ENCODE assay signal across 12 mouse cellular contexts in genomic region chr6:52965340-52965739, GRCm38 (mm10).
DNase-seq lines count a peak whose midpoint lies in the region; ATAC-seq and TF ChIP-seq lines count a peak whose summit lies in the region.
"Had no signal": no experiment of that assay in that cellular context is flagged by ENCODE, and none has a peak within 500 bp of the region (broad histone marks: within the 10 kb centered on the region; RNA-seq: fewer than 3 reads in every experiment).

No protein-coding gene starts in this region.

- no peaks in the 10 kb centered on the region for H3K9me3 ChIP-seq in limb, embryonic 12.5 days
- no peaks in the 10 kb centered on the region for H3K9me3 ChIP-seq in stomach, postnatal 0 days (ENCODE audit: control insufficient read depth, low read length)
- no peaks in the 10 kb centered on the region for H3K9me3 ChIP-seq in forebrain, embryonic 14.5 days (replicated peaks; ENCODE audit: control insufficient read depth, low read length)

- H3K4me1 ChIP-seq in limb, embryonic 12.5 days (replicated peaks), result peaks cover 82% of the 10 kb centered on the region
- H3K4me1 ChIP-seq in stomach, postnatal 0 days (replicated peaks; ENCODE audit: control insufficient read depth, insufficient read depth), result no peaks in the 10 kb centered on the region
- peaks cover 22% of the 10 kb centered on the region for H3K4me1 ChIP-seq in forebrain, embryonic 14.5 days (ENCODE audit: control insufficient read depth, insufficient read depth, low read length)

- H3K4me3 ChIP-seq in limb, embryonic 12.5 days (replicated peaks), result no peak overlapping the region
- no peak overlapping the region for H3K4me3 ChIP-seq in stomach, postnatal 0 days (ENCODE audit: low read depth, low read length)
- H3K4me3 ChIP-seq in forebrain, embryonic 14.5 days (ENCODE audit: low read depth, low read length), result no peak overlapping the region

- no peak for TF ChIP-seq EP300 in stomach, postnatal 0 days (optimal IDR thresholded peaks at IDR 0.05)

- no peaks in the 10 kb centered on the region for H3K27me3 ChIP-seq in limb, embryonic 12.5 days
- no peaks in the 10 kb centered on the region for H3K27me3 ChIP-seq in stomach, postnatal 0 days (ENCODE audit: control insufficient read depth, insufficient read depth, low read length)
- H3K27me3 ChIP-seq in forebrain, embryonic 14.5 days (replicated peaks; ENCODE audit: control insufficient read depth, insufficient read depth, low read length), result no peaks in the 10 kb centered on the region

- peak overlapping the region; percentile 32; the same call in 1 of the 2 replicates for H3K9ac ChIP-seq in limb, embryonic 12.5 days (replicated peaks)
- no peak overlapping the region for H3K9ac ChIP-seq in stomach, postnatal 0 days (ENCODE audit: low read length)
- no peak overlapping the region for H3K9ac ChIP-seq in forebrain, embryonic 14.5 days (ENCODE audit: low read length)
- H3K9ac ChIP-seq: liver, embryonic 14.5 days had no signal

- WGBS in limb, embryonic 12.5 days, result 21% methylated on average over 7 of the region's 7 CpGs
- WGBS in stomach, postnatal 0 days, result 72% methylated on average over 7 of the region's 7 CpGs
- WGBS in forebrain, embryonic 14.5 days, result 60% methylated on average over 7 of the region's 7 CpGs

- H3K4me2 ChIP-seq in limb, embryonic 12.5 days, result peak overlapping the region; percentile 24
- H3K4me2 ChIP-seq in stomach, postnatal 0 days (replicated peaks; ENCODE audit: low read depth), result no peak overlapping the region
- no peak overlapping the region for H3K4me2 ChIP-seq in forebrain, embryonic 14.5 days (ENCODE audit: low read length)

- H3K27ac ChIP-seq in limb, embryonic 12.5 days, result peak overlapping the region; percentile 94
- H3K27ac ChIP-seq in stomach, postnatal 0 days (replicated peaks), result no peak overlapping the region
- no peak overlapping the region for H3K27ac ChIP-seq in forebrain, embryonic 14.5 days (ENCODE audit: low read depth, low read length)
- H3K27ac ChIP-seq: liver, embryonic 14.5 days had no signal

- TF ChIP-seq CTCF in stomach, postnatal 0 days (IDR thresholded peaks at IDR 0.05; ENCODE audit: low read depth), result no peak

- peak; percentile 34 to 46 for DNase-seq in cerebellum, postnatal 25 days
- DNase-seq in cerebellum, postnatal 10 days, result no peak
- DNase-seq in spleen, postnatal 36 days (ENCODE audit: low spot score in 2 of 2), result peak; percentile 45 to 48
- no peak for DNase-seq in spleen, postnatal 14 days (ENCODE audit: low spot score in 2 of 2)
- DNase-seq in stomach, postnatal 0 days (ENCODE audit: low spot score), result peak; percentile 11
- DNase-seq in forebrain, embryonic 14.5 days (ENCODE audit: low spot score), result no peak
- DNase-seq: cerebellum, adult 11 months; kidney, postnatal 4 days; right cerebral cortex, postnatal 14 days had no signal

- no peak for ATAC-seq in limb, embryonic 12.5 days (ENCODE audit: insufficient number of reproducible peaks, insufficient read depth, low FRiP score, low TSS enrichment, low read depth)
- no peak for ATAC-seq in stomach, postnatal 0 days (ENCODE audit: low FRiP score, low TSS enrichment)
- ATAC-seq in forebrain, embryonic 14.5 days, result no peak
- no peak for ATAC-seq in erythroblast, adult 5-6 weeks (replicated peaks; ENCODE audit: low FRiP score, poor library complexity, severe bottlenecking)

- no peaks in the 10 kb centered on the region for H3K36me3 ChIP-seq in limb, embryonic 12.5 days
- H3K36me3 ChIP-seq in stomach, postnatal 0 days (ENCODE audit: control insufficient read depth, insufficient read depth, low read length), result no peaks in the 10 kb centered on the region
- no peaks in the 10 kb centered on the region for H3K36me3 ChIP-seq in forebrain, embryonic 14.5 days (ENCODE audit: control insufficient read depth, insufficient read depth, low read length)

Comparison
In these comparisons a context has a peak if more than half of its experiments do, and no peak if none do; other contexts are left out.
1. DNase-seq: peak in cerebellum, postnatal 25 days (2 of 2), spleen, postnatal 36 days (2 of 2) and stomach, postnatal 0 days (single experiment); none in cerebellum, postnatal 10 days (0 of 2), spleen, postnatal 14 days (0 of 2) and forebrain, embryonic 14.5 days (single experiment).